Mouse (Mus musculus) cerebellum, postnatal 4 days (tissue): Measurements from ENCODE around the gene Ebf1.

Source experiments
- DNase-seq, 2 experiments: peaks; one replicate each; pipeline ENCODE4 v3.0.0; 2022; ENCODE audit warnings: low spot score in 2 of 2, mixed read lengths in 1 of 2

Ebf1 gene

DNA sequence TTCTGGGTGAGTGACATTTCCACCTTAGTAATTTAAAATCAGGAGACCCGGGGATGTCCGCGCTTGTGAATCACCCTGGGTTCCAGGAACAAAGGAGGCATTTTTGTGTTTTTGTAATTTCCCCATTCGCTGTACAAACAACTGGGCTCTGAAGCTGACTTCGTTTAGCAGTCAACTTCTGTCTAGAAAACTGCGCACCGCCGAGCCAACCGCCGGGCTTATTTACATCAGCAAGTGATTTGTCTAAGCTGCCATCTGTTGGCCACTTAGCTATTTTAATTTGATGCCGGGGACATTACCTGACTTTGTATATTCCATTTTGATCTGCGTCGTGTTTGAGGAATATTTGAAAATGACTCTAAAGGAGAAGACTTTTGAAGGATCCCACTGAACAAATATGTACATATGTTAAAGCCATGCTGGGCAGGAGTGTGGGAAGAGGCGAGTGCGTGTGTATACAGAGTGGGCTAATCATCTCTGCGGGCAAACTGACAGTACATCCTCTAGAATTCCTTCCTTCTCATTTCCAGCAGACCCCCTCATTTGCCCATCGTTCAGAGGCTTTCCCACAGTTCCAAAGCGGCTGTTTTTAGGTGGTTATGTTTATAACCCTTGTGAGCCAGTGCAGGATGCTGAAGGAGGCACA is 216.4 kb downstream of the Ebf1 start:
- DNase-seq = peak in 1 of 2 experiments; percentile 29

DNA sequence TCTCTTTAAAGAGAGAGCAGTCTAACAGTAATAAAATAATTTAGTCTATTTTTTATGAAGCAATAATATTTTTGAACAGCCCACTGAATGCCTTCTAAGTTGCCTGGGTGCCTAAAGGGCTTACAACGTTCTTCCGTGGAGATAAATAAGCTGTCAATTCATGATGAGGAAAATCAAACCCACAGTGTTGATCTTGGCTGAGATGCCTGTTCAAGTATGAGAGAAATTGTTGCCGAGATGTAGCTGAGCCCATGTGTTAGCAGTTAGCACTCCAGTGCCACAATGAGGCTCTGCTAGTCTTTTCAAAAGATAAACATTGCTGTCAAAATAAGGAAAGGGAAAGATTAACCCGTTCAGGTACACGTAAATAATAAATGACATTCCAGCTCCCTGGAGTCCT is 218.0 kb downstream of the Ebf1 start:
- no peak for DNase-seq

DNA sequence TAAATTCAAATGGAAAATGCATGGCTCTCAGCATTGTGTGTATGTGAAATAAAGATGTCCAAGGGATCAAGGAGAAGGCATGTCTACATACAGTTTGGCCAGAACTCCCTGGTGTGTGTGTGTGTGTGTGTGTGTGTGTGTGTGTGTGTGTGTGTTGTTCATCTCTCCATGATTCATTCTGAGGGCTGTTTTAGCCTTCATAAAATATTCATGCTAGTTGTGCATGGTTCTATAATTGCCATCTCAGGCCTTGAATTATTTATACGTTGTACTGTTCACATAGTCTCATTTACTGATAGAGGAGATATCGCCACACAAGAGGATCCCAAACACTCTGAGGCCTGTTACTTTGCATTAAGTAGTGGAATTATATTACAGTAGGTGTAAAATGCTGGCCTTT is 220.5 kb downstream of the Ebf1 start:
- no peak for DNase-seq

DNA sequence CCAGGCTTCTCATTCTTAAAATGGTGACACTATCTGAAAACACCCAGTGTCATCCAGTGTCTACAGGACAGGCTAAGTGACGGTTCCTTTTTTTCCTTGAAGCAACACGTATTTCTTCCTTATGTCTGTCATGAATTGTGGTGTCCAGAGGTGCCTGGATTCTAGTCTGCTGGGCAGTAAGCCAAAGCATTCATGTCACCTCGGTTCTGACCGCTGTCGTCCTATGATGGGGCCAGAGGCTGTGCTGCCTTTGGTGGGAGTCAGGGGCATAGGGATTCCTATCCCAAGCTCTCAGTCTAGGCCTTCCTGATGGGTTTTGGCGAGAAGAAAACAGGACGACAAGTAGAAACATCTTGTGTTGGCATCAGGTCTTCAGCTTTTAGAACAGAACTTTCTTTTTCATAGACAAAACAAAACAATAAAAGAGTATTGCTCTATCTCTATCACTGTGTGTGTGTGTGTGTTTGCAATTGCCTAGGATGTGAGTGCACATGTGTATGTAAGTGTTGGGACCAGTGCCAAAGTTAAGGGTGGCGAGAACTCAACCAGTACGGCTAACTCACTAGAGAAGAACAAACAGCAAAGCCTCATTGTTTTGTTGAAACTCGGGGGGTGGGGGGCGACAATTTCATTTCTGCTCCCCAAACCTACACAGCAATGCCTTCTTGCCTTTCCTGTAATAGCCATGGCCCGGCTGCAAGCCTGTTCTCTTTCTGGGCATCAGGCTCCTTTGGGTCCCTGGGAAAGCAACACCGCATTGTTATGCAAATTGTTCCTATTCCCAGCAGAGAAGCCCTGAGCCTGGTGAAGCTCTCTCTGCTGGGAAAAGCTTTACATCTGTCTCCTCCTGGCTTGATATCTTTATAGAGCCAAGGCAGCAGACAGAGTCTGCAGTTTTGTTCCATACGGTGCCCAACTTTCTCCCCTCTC is 224.3 kb downstream of the Ebf1 start:
- DNase-seq = no peak

DNA sequence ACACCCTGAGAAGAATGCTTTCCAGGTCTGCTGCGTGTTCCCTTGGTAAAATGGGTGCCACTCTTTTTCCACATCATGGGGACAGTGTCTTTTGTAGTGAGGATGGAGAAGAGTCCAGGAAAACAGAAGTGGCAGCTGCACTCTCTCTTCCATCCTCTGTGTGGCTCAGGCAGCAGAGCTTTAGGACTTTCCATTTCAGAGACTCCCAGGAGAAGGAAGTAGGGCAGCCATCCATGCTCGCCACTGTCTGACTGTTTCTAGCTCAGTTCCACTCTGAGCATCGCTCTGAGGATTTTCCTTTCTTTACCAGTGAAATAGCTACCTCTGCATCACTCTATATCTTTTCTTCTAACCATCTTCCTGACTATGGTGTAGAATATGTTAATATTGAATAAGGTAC is 234.8 kb downstream of the Ebf1 start:
- DNase-seq = no peak

DNA sequence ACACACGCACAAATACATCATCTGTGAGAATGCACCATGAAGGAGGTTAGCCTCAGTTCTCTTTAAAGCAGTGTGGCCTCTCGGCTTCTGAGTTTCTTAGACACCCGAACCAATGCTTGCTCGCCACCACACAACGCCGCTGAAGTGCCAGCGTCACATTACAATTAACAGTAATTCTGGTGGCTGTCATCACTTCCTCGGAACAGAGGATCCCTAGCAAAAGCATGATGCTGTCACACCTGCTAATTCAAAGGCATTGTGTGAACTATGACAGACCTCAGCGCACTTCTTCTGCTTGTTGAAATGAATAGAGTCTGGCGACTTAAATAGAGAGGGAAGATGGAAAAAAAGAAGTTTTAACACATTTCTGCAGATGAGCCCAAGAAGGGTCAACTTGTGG is 235.8 kb downstream of the Ebf1 start:
- DNase-seq = no peak

DNA sequence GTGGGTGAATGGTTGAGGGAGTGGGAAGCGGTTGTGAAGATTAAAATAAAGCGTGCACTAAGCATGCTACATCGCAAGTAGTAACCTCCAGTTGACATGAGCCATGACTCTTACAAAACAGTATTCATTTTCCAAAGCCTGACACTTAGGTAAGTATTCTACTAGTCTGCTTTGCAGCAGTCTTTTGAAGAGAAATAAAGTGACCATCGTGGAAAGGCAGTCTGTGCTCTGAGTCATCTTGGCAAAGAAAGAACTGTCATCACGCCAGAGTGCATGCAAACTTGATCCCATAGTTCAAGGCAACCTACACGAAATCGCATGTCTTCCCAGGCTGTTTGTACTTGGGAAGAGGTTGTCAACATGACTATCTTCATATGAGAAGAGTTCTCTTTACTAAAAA is 237.4 kb downstream of the Ebf1 start:
- no peak for DNase-seq

DNA sequence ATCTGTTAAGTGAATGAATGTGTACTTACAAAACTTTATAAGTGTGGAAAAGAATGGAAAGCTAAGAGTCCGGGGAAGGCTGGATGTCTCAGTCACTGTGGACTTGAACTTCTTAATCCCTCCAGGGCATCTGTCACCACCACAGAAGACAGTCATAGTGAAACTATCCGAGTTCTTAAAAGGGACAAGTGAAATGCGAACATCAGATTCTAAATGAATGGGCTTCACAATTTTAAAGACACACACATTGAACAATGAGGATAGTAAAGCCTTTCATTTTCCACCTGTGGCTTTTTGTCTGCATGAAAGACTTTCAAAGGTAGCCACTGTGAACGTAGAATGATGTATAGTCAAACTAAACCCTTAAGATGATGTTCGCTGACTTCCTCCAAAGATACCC is 244.0 kb downstream of the Ebf1 start:
- DNase-seq = no peak

DNA sequence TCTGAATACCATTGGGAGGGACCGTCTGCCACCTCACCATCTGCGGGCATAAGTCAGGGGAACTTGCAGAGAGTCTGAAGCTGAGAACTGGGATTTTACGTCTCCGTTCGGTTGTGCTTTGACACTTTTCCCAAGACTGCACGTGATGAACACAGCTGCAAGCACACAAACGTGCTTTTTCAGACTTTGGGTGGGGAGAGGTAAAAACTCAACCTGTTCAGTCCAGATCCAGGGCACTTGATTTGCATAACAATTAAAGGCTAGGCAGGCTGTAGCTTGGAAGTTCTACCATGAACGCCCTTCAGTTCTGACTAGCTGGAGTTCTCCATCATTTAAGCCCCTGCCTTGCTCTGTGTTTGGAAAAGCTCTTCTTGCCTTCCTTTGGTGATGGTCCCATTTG is 246.8 kb downstream of the Ebf1 start:
- DNase-seq = no peak

DNA sequence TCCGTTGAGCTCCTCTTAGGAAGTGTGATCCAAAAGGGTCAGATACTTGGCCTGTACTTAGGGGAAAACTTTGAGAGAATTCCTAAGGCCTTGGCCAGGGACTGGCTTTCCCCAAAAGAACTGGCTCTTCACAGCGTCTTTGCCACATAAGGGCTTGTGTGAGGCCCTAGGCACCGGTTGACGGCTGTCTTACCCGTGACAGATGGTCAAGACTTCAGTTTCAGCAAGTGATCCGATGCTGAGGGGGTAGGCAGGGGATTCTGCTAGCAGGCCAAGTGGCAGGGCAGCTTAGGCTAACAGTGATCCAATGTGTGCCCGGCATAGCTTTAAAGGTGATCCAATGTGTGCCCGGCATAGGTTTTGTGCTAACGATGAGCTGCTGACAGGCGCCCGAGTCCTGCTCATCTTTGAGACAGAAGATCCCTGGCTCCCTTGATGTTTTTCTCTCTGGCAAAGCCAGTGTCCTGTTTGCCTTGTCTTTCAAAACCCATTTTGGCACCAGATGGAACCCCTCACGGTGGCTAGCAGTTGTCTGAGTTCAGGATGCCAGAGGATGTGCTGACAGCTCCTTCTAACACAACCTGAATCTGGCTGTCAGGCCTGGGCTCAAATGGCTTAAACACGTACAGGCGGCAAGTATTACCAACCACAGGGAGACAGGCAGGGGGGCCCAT is 249.5 kb downstream of the Ebf1 start:
- DNase-seq = peak; percentile 22 to 44

DNA sequence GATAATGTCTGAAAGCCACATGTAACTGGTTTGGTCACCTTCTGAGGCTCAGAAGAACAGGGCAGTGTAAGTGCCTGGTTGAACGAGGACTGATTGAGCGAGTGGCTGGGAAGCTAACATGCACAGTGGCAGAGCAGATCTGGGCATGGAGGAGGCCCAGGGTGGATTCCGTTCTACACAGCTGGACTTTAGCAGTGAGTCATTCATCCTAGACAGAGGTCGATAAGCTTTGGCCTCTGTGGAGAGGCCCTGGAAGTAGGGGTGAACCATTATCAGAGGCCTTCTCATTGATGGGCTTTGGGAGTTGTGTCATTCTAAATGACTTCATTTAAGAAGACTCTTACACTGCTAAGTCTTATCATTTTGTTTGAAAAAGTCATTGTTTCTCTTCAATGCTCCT is 250.3 kb downstream of the Ebf1 start:
- DNase-seq = no peak

DNA sequence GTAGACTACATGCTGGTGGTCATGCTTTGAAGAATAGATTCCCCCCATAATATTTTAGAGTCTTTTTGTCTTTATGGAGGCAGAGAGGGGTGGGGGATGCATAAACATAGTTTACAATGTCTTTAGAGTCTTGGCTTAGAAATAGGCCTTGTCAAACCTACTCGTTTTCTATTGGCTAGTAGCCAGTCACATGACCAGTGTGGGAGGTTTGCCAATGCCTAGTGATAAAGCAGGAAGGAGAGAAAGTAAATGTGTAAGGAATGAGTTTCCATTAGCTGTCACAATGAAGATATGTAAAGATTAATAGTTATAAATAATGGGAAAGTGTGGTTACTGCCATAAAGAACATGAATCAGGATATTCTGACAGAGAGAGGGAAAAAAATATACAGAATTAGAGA is 256.8 kb downstream of the Ebf1 start:
- no peak for DNase-seq

DNA sequence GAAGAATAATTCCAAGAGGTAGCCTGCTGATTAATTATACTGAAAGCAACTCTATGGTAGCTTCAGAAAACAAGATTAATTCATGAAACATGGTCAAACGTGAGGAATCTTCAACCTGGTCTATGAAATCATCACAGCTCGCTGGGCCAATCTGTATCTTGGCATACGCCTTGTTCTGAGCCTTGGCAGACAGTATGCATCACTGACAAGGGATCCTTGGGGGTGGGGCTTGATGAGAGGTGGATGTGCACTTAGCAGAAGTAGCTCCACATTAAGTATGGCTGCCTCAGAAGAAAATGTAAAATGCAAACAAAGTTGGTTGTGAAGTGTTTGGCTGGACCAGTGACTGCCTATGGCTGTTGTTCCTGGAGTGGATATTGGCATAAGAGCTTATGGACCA is 258.1 kb downstream of the Ebf1 start:
- DNase-seq = no peak

DNA sequence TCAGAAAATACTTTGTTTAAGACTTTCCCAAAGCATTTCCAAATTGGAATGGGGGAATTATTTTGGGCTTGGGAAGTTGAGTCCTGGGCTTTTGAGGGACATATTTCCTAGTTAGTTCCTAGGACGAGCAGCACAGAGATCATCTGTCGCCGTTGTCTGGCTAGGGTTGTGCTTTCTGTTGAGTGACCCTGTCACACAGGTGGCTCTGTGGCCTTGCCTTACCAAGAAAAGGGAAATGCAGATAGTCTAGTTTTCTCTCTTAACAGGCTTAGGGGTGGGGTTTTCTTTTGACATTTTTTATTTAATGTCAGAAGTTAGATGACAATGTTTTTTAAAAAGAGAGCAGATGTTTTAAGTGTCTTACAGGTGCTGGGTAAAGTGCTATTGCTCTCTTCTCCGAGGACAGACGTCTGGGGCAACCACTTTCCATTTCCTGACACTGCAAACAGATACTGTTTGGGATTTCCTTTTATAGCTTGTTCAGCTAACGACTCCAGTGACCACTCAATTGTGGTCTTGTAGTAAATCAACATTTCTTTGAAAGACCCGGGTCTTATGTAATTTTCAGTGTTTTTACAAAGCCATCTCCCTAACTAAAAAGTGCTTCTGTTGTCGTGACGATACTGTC is 264.1 kb downstream of the Ebf1 start:
- no peak for DNase-seq

DNA sequence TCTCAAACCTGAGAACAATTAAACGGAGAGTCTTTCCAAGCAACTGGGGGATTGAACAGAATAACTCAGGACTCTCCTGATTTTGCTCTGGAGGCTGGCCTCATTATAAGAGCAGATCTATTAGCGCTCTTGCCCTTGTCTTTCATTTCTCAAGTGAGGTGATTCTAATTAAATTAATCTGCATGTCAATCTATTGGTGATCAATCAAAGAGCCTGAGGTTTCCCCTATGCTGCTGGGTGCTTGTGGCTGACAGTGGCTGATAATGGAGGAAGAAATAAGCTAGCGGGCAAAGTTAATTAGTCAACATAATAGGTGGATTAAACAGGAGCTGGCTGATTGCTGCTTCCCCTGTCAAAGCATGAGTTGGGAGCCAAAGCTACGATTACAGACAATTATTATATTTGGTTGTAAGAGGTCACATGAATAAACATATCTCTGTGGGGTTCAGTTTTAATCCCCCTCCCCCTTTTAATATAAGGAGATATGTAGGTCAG is 265.4 kb downstream of the Ebf1 start:
- DNase-seq = no peak

DNA sequence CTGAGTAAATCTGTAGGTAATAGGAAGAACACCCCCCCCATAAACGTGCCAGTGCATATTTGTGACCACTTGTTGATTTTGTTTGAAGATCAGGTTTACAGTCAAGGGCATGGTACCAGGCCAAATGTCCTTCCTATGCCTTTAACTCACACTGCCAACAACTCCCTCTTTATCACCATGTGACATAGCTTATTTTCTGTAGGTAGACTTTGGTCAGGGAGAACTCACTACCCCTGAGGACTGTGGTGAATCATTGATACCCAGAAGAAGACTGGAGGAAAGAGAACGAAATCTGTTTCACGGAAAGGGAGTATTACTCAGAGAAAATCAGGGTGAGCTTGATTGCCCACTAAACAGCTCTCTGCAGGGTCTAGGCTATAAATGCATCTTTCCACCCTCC is 267.2 kb downstream of the Ebf1 start:
- no peak for DNase-seq

DNA sequence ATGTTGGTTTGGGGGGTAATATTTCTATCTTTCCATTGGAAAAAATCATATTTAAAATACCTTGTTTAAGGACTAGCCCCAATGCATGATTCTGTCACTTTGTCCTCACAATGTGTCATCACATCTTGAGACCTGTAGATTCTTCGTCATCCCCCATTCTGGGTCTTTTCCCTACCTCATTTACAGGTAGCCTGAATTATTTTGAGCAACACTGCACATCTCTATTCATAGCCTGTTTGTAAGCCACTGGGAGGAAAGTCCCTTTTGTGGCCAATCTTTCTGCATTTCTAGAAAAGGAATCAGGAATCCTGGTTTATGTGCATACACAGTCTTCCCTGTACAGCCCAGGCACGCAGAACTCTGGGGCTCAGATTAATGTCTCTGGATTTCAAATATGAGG is 269.8 kb downstream of the Ebf1 start:
- DNase-seq = no peak

DNA sequence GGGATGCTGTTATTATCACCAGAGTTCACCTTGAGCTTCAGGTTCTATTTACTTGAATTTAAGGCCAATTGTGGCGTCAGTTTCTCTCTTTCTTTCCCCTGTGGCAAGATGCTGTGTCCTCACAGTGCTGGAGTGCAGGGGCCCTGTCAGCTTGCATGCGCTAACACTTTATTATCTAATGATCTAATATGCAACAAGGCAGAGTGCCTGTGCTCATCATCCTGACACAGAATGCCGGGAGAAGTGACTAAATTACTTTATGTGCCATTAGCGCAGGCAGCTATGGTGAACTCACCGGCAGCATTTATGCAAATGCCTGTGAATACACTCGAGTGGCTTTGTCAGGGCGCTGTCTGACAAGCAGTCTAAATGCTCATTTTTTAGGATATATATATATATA is 270.6 kb downstream of the Ebf1 start:
- no peak for DNase-seq

DNA sequence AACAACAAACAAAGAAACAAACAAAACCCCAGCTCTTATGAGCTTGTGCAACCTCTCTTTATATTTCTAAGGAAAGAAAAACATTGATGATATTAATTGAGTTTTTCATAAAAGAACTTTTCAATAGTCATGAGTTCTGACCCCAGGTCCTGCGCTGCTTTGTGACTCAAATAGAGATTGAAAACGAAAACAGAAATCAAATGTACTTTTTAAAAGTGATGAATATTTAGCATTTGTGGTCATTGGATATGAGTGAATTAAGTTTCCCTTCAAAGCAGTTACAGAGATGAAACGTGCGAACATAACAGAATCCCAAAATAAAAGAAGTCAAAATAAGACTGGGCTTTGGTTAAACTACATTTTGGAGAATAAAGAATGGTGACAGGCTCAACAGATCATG is 271.3 kb downstream of the Ebf1 start:
- no peak for DNase-seq

DNA sequence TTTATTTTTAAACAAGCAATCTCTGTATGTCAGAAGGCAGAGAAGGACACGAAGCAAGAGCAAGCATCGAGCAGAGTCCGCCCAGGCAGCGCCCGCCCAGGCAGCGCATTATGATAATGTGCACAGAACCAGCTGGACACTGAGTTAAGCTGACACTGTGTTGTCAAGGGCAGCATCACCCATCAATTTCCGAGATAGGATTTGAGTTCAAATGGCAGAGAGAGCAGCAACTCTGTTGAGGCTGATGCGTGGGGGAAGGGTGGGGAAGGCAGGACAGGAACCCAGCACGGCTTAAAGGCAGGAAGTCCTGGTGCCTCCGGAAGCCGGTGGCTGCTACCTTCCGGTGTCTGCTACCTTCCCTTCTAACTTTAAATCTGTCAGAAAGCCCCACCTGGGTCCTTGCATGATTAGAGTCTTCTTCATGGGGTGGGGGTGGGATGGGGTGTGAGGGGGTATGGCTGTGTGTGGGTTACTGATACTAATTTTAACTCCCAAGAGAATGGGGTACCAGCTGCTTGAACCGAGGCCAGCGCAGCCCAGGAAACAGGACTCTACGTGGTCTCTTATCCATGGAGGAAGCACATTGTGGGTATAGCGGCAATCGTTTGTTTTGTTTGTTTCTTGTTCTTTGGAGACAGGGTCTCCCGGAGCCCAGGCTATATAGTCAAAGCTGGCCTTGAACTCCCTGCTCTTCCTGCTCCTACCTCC is 275.9 kb downstream of the Ebf1 start:
- peak in 1 of 2 experiments; percentile 26 for DNase-seq

DNA sequence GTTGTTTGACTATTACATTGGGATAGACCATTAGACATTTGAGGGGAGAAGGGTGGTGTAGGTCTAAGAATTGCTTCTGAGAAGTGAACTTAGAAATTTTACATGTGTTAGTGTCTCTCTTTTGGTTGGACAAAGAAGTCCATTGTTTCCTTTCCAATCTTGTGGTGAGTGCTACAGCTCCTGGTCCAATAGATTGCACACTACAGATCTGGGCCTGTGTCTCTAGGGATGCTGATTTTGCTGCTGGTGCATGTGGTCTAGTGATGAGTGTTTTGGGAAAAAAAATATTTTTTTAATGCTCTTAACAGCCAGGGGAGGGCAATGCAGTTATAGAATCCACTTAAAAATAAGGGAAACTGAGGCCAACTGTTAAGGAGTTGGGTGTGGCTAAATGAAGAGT is 276.9 kb downstream of the Ebf1 start:
- DNase-seq = no peak

DNA sequence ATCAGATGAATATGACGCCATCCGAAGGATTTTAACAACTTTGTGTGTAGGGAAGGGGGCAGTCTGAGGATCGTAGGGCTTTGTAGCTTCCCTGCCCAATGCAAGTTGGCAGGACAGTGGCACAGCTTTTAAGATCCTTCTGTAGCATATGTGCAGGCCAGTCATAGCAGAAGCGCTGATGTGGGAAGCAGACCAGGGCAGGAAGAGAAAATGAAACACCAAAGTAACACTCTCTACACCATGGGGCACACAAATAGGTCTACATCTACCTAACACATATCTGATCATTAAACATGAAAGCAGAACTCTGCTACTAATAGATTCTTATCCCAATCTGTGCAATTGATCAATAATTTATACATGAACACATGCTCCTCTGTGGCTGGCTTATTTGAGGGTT is 277.7 kb downstream of the Ebf1 start:
- DNase-seq = no peak
